Mouse (Mus musculus) left cerebral cortex, adult 2 months (tissue): ENCODE measurements around the gene Zfpm1. TPM values are rescaled to one million over a fixed set of nuclear protein-coding genes. Genes with fewer than 3 reads are reported as not detected.
A peak's percentile ranks its signal among the peaks of the same experiment; 100 is the strongest.
"Not testable (repeated sequence)": the region's sequence is repeated elsewhere in the genome, so short reads cannot be mapped to it uniquely, and the experiment has no call there.

ENCODE experiments used
- DNase-seq, 2 experiments: peaks; one replicate each; pipeline ENCODE4 v3.0.0; 2021 to 2022; ENCODE audit warnings: low spot score in 2 of 2, mixed read lengths in 1 of 2; ENCODE audit errors: extremely low spot score in 1 of 2
- H3K27ac ChIP-seq: fragments of 200-600 bp; 2 replicates; pipeline ENCODE4 v1.8.1; 2022
- H3K4me3 ChIP-seq: fragments of 200-600 bp; 2 replicates; pipeline ENCODE4 v1.8.1; 2022
- CTCF ChIP-seq: fragments of 200-600 bp; IDR thresholded peaks from 2 replicates; pipeline ENCODE4 v1.8.1; 2022; ENCODE audit warnings: antibody characterized with exemption, mild to moderate bottlenecking, moderate library complexity
- intact Hi-C: fragments of 180-260 bp; cut with DNase I; formaldehyde crosslinking; loops from one replicate; pipeline ENCODE4 v1.15.1; 2025
- total RNA-seq, 2 experiments: library from RNA; stranded (reverse); gene quantifications; 2 replicates each; pipeline ENCODE4 v1.2.3; 2021

Zfpm1 gene
- total RNA-seq, 2 experiments from 2014 or later, result 39.5 to 42.1 TPM

- intact Hi-C loops, result no loop called here
- Histone ChIP-seq H3K27ac (no peak overlapping the region), H3K4me3 (no peak overlapping the region)
- no peak for DNase-seq
- no peak for TF ChIP-seq CTCF
These were observed 37.8 kb downstream of the Zfpm1 start for GRCm38 (mm10) chr8:122319708-122320075.

- DNase-seq, result no peak
- TF ChIP-seq CTCF, result no peak
- Histone ChIP-seq H3K4me3 (no peak overlapping the region), H3K27ac (no peak overlapping the region)
- intact Hi-C loops, result no loop called here
These were observed 38.6 kb downstream of the Zfpm1 start for GRCm38 (mm10) chr8:122320541-122320940.

- no peak overlapping the region for H3K27ac ChIP-seq
- H3K4me3 ChIP-seq, result no peak overlapping the region
- DNase-seq, result no peak
- TF ChIP-seq CTCF, result no peak
- intact Hi-C loops, result no loop called here
These were observed 39.5 kb downstream of the Zfpm1 start for GRCm38 (mm10) chr8:122321455-122321921.

- TF ChIP-seq CTCF, result no peak
- Histone ChIP-seq H3K4me3 (no peak overlapping the region), H3K27ac (no peak overlapping the region)
- DNase-seq, result no peak
- intact Hi-C loops, result no loop called here
These were observed 40.2 kb downstream of the Zfpm1 start for GRCm38 (mm10) chr8:122322126-122322525.

- H3K4me3 ChIP-seq, result no peak overlapping the region
- TF ChIP-seq CTCF, result no peak
- no peak for DNase-seq
- no peak overlapping the region for H3K27ac ChIP-seq
- intact Hi-C loops, result no loop called here
These were observed 40.9 kb downstream of the Zfpm1 start for GRCm38 (mm10) chr8:122322792-122323191.

- peak overlapping the region; percentile 52; the same call in 1 of the 2 replicates for H3K27ac ChIP-seq
- DNase-seq, H3K4me3 ChIP-seq, intact Hi-C loops: not testable (repeated sequence)
These were observed 42.0 kb downstream of the Zfpm1 start for GRCm38 (mm10) chr8:122323951-122324402.

GRCm38 (mm10) chr8:122325196-122325595, 43.3 kb downstream of the Zfpm1 start:
- DNase-seq, result no peak
- TF ChIP-seq CTCF, result no peak
- no peak overlapping the region for H3K4me3 ChIP-seq
- intact Hi-C loops, result no loop called here
- H3K27ac ChIP-seq, result 0 out of 2 replicates have a peak overlapping the region, but pooled peaks have one; percentile 52

- Histone ChIP-seq H3K4me3 (no peak overlapping the region), H3K27ac (no peak overlapping the region)
- DNase-seq, result no peak
- intact Hi-C loops, result no loop called here
- no peak for TF ChIP-seq CTCF
These were observed 44.2 kb downstream of the Zfpm1 start for GRCm38 (mm10) chr8:122326114-122326542.

- Histone ChIP-seq H3K4me3 (no peak overlapping the region), H3K27ac (0 out of 2 replicates have a peak overlapping the region, but pooled peaks have one; percentile 15)
- intact Hi-C loops, result no loop called here
- TF ChIP-seq CTCF, result no peak
- no peak for DNase-seq
These were observed 47.1 kb downstream of the Zfpm1 start for GRCm38 (mm10) chr8:122329072-122329471.

- no peak overlapping the region for H3K27ac ChIP-seq
- H3K4me3 ChIP-seq, result no peak overlapping the region
- intact Hi-C loops, result loop anchor here (5.0 kb wide), 1 partner anchor 352 kb away; no protein-coding TSS in a partner anchor
- no peak for DNase-seq
- TF ChIP-seq CTCF, result no peak
These were observed 47.8 kb downstream of the Zfpm1 start for GRCm38 (mm10) chr8:122329553-122330239.

GRCm38 (mm10) chr8:122330446-122331133, 48.6 kb downstream of the Zfpm1 start:
- Histone ChIP-seq H3K27ac (peak overlapping the region; percentile 30), H3K4me3 (no peak overlapping the region)
- DNase-seq, result no peak
- intact Hi-C loops, result loop anchor here (5.0 kb wide), 1 partner anchor 353 kb away; no protein-coding TSS in a partner anchor
- no peak for TF ChIP-seq CTCF

- Histone ChIP-seq H3K4me3 (no peak overlapping the region), H3K27ac (peak overlapping the region; percentile 30)
- DNase-seq, result no peak
- no peak for TF ChIP-seq CTCF
- intact Hi-C loops, result loop anchor here (5.0 kb wide), 1 partner anchor 354 kb away; no protein-coding TSS in a partner anchor
These were observed 49.2 kb downstream of the Zfpm1 start for GRCm38 (mm10) chr8:122331134-122331523.
